Mouse (Mus musculus): Measurements from ENCODE around the gene Rph3al. TPM values are rescaled to one million over a fixed set of nuclear protein-coding genes. Genes with fewer than 3 reads are reported as not detected.

Rph3al gene
- polyA plus RNA-seq, 1 experiment from 2014 or later: 4.9 TPM

GRCm38 (mm10) chr11:75865859-75866258, 72.4 kb downstream of the Rph3al start:
- Histone ChIP-seq H3K9ac (ENCODE audit: low read depth, low read length) (no peak overlapping the region), H3K4me2 (ENCODE audit: low read length) (no peak overlapping the region), H3K36me3 (ENCODE audit: control insufficient read depth, insufficient read depth, low read length) (no peaks in the 10 kb centered on the region), H3K4me3 (ENCODE audit: low read depth, low read length) (no peak overlapping the region), H3K27ac (ENCODE audit: low read length) (no peak overlapping the region; the same call in 1 of the 2 replicates), H3K9me3 (replicated peaks; ENCODE audit: control insufficient read depth, low read length, poor library complexity, severe bottlenecking) (no peaks in the 10 kb centered on the region), H3K27me3 (ENCODE audit: control insufficient read depth, insufficient read depth, low read depth, low read length) (no peaks in the 10 kb centered on the region), H3K4me1 (ENCODE audit: control insufficient read depth, insufficient read depth, low read length) (peaks cover 29% of the 10 kb centered on the region; the same call in 1 of the 2 replicates)
- WGBS: 31% methylated on average over 9 of the region's 9 CpGs
- no peak for ATAC-seq

- H3K27ac ChIP-seq (ENCODE audit: low read length): 0 out of 2 replicates have a peak overlapping the region, but pooled peaks have one; percentile 12
- H3K9ac ChIP-seq (ENCODE audit: low read depth, low read length): no peak overlapping the region; the same call in 1 of the 2 replicates
- no peak overlapping the region for H3K4me2 ChIP-seq (ENCODE audit: low read length)
- no peaks in the 10 kb centered on the region for H3K36me3 ChIP-seq (ENCODE audit: control insufficient read depth, insufficient read depth, low read length)
- H3K4me3 ChIP-seq (ENCODE audit: low read depth, low read length): no peak overlapping the region
- no peaks in the 10 kb centered on the region for H3K27me3 ChIP-seq (ENCODE audit: control insufficient read depth, insufficient read depth, low read depth, low read length)
- H3K9me3 ChIP-seq (replicated peaks; ENCODE audit: control insufficient read depth, low read length, poor library complexity, severe bottlenecking): no peaks in the 10 kb centered on the region
- WGBS: 34% methylated on average over 6 of the region's 7 CpGs
- peaks cover 31% of the 10 kb centered on the region; the same call in 1 of the 2 replicates for H3K4me1 ChIP-seq (ENCODE audit: control insufficient read depth, insufficient read depth, low read length)
- no peak for ATAC-seq
Measured at GRCm38 (mm10) chr11:75865253-75865619, 73.0 kb downstream of the Rph3al start.

- Histone ChIP-seq H3K27ac (ENCODE audit: low read length) (0 out of 2 replicates have a peak overlapping the region, but pooled peaks have one; percentile 12), H3K4me3 (ENCODE audit: low read depth, low read length) (no peak overlapping the region), H3K4me1 (ENCODE audit: control insufficient read depth, insufficient read depth, low read length) (peaks cover 26% of the 10 kb centered on the region; the same call in 1 of the 2 replicates), H3K36me3 (ENCODE audit: control insufficient read depth, insufficient read depth, low read length) (no peaks in the 10 kb centered on the region), H3K9me3 (replicated peaks; ENCODE audit: control insufficient read depth, low read length, poor library complexity, severe bottlenecking) (no peaks in the 10 kb centered on the region), H3K9ac (ENCODE audit: low read depth, low read length) (no peak overlapping the region; the same call in 1 of the 2 replicates), H3K27me3 (ENCODE audit: control insufficient read depth, insufficient read depth, low read depth, low read length) (no peaks in the 10 kb centered on the region), H3K4me2 (ENCODE audit: low read length) (no peak overlapping the region)
- WGBS: 35% methylated on average over 4 of the region's 4 CpGs
- ATAC-seq: no peak
Measured at GRCm38 (mm10) chr11:75864529-75865252, 73.5 kb downstream of the Rph3al start.

- 69% methylated on average over 4 of the region's 4 CpGs for WGBS
- ATAC-seq: no peak
- H3K4me1 ChIP-seq (ENCODE audit: control insufficient read depth, insufficient read depth, low read length): peaks cover 26% of the 10 kb centered on the region; the same call in 1 of the 2 replicates
- H3K9me3 ChIP-seq (replicated peaks; ENCODE audit: control insufficient read depth, low read length, poor library complexity, severe bottlenecking): no peaks in the 10 kb centered on the region
- H3K9ac ChIP-seq (ENCODE audit: low read depth, low read length): no peak overlapping the region
- H3K27me3 ChIP-seq (ENCODE audit: control insufficient read depth, insufficient read depth, low read depth, low read length): no peaks in the 10 kb centered on the region
- no peak overlapping the region for H3K27ac ChIP-seq (ENCODE audit: low read length)
- no peak overlapping the region for H3K4me3 ChIP-seq (ENCODE audit: low read depth, low read length)
- no peak overlapping the region for H3K4me2 ChIP-seq (ENCODE audit: low read length)
- no peaks in the 10 kb centered on the region for H3K36me3 ChIP-seq (ENCODE audit: control insufficient read depth, insufficient read depth, low read length)
Measured at GRCm38 (mm10) chr11:75862466-75862865, 75.8 kb downstream of the Rph3al start.

- ATAC-seq: no peak; the same call in 1 of the 2 replicates
- no peak overlapping the region for H3K27ac ChIP-seq (ENCODE audit: low read length)
- 59% methylated on average over 4 of the region's 4 CpGs for WGBS
Measured at GRCm38 (mm10) chr11:75861653-75862052, 76.6 kb downstream of the Rph3al start.

GRCm38 (mm10) chr11:75861213-75861612, 77.0 kb downstream of the Rph3al start:
- 43% methylated on average over 14 of the region's 14 CpGs for WGBS
- H3K9me3 ChIP-seq (replicated peaks; ENCODE audit: control insufficient read depth, low read length, poor library complexity, severe bottlenecking): no peaks in the 10 kb centered on the region
- no peak; the same call in 1 of the 2 replicates for ATAC-seq
- H3K27me3 ChIP-seq (ENCODE audit: control insufficient read depth, insufficient read depth, low read depth, low read length): no peaks in the 10 kb centered on the region
- H3K4me2 ChIP-seq (ENCODE audit: low read length): no peak overlapping the region
- no peak overlapping the region for H3K4me3 ChIP-seq (ENCODE audit: low read depth, low read length)
- H3K27ac ChIP-seq (ENCODE audit: low read length): 0 out of 2 replicates have a peak overlapping the region, but pooled peaks have one; percentile 28
- no peaks in the 10 kb centered on the region for H3K36me3 ChIP-seq (ENCODE audit: control insufficient read depth, insufficient read depth, low read length)
- peaks cover 25% of the 10 kb centered on the region; the same call in 1 of the 2 replicates for H3K4me1 ChIP-seq (ENCODE audit: control insufficient read depth, insufficient read depth, low read length)
- no peak overlapping the region; the same call in 1 of the 2 replicates for H3K9ac ChIP-seq (ENCODE audit: low read depth, low read length)

More at GRCm38 (mm10) chr11:75861653-75862052, 76.6 kb downstream of the Rph3al start:
- peaks cover 26% of the 10 kb centered on the region; the same call in 1 of the 2 replicates for H3K4me1 ChIP-seq (ENCODE audit: control insufficient read depth, insufficient read depth, low read length)
- H3K4me3 ChIP-seq (ENCODE audit: low read depth, low read length): no peak overlapping the region
- no peaks in the 10 kb centered on the region for H3K27me3 ChIP-seq (ENCODE audit: control insufficient read depth, insufficient read depth, low read depth, low read length)
- H3K9ac ChIP-seq (ENCODE audit: low read depth, low read length): no peak overlapping the region; the same call in 1 of the 2 replicates
- H3K9me3 ChIP-seq (replicated peaks; ENCODE audit: control insufficient read depth, low read length, poor library complexity, severe bottlenecking): no peaks in the 10 kb centered on the region
- H3K4me2 ChIP-seq (ENCODE audit: low read length): no peak overlapping the region
- no peaks in the 10 kb centered on the region for H3K36me3 ChIP-seq (ENCODE audit: control insufficient read depth, insufficient read depth, low read length)

GRCm38 (mm10) chr11:75859460-75859859, 78.8 kb downstream of the Rph3al start:
- H3K9me3 ChIP-seq (replicated peaks; ENCODE audit: control insufficient read depth, low read length, poor library complexity, severe bottlenecking): no peaks in the 10 kb centered on the region
- H3K27me3 ChIP-seq (ENCODE audit: control insufficient read depth, insufficient read depth, low read depth, low read length): no peaks in the 10 kb centered on the region
- H3K36me3 ChIP-seq (ENCODE audit: control insufficient read depth, insufficient read depth, low read length): no peaks in the 10 kb centered on the region
- peaks cover 14% of the 10 kb centered on the region; the same call in 1 of the 2 replicates for H3K4me1 ChIP-seq (ENCODE audit: control insufficient read depth, insufficient read depth, low read length)
- WGBS: 69% methylated on average over 8 of the region's 8 CpGs
- ATAC-seq: no peak
- no peak overlapping the region for H3K4me3 ChIP-seq (ENCODE audit: low read depth, low read length)
- no peak overlapping the region for H3K27ac ChIP-seq (ENCODE audit: low read length)
- no peak overlapping the region for H3K9ac ChIP-seq (ENCODE audit: low read depth, low read length)
- H3K4me2 ChIP-seq (ENCODE audit: low read length): no peak overlapping the region

GRCm38 (mm10) chr11:75858975-75859374, 79.3 kb downstream of the Rph3al start:
- Histone ChIP-seq H3K27me3 (ENCODE audit: control insufficient read depth, insufficient read depth, low read depth, low read length) (no peaks in the 10 kb centered on the region), H3K36me3 (ENCODE audit: control insufficient read depth, insufficient read depth, low read length) (no peaks in the 10 kb centered on the region), H3K9me3 (replicated peaks; ENCODE audit: control insufficient read depth, low read length, poor library complexity, severe bottlenecking) (no peaks in the 10 kb centered on the region), H3K4me3 (ENCODE audit: low read depth, low read length) (no peak overlapping the region), H3K4me1 (ENCODE audit: control insufficient read depth, insufficient read depth, low read length) (peaks cover 14% of the 10 kb centered on the region; the same call in 1 of the 2 replicates), H3K4me2 (ENCODE audit: low read length) (no peak overlapping the region), H3K9ac (ENCODE audit: low read depth, low read length) (no peak overlapping the region), H3K27ac (ENCODE audit: low read length) (no peak overlapping the region; the same call in 1 of the 2 replicates)
- 0 out of 2 replicates have a peak, but pooled peaks have one; percentile 49 for ATAC-seq
- 51% methylated on average over 2 of the region's 2 CpGs for WGBS

GRCm38 (mm10) chr11:75857781-75858180, 80.4 kb downstream of the Rph3al start:
- no peak overlapping the region for H3K4me3 ChIP-seq (ENCODE audit: low read depth, low read length)
- no peaks in the 10 kb centered on the region for H3K9me3 ChIP-seq (replicated peaks; ENCODE audit: control insufficient read depth, low read length, poor library complexity, severe bottlenecking)
- WGBS: 78% methylated on average over 3 of the region's 3 CpGs
- ATAC-seq: no peak
- peaks cover 14% of the 10 kb centered on the region; the same call in 1 of the 2 replicates for H3K4me1 ChIP-seq (ENCODE audit: control insufficient read depth, insufficient read depth, low read length)
- no peaks in the 10 kb centered on the region for H3K36me3 ChIP-seq (ENCODE audit: control insufficient read depth, insufficient read depth, low read length)
- H3K27ac ChIP-seq (ENCODE audit: low read length): no peak overlapping the region
- H3K9ac ChIP-seq (ENCODE audit: low read depth, low read length): no peak overlapping the region
- no peaks in the 10 kb centered on the region for H3K27me3 ChIP-seq (ENCODE audit: control insufficient read depth, insufficient read depth, low read depth, low read length)
- no peak overlapping the region for H3K4me2 ChIP-seq (ENCODE audit: low read length)

Measured in midbrain, embryonic 16.5 days (tissue).